Mouse (Mus musculus) B cell, adult 62 days (primary cell): ENCODE results near the gene Stxbp5l. TPM values are rescaled to one million over a fixed set of nuclear protein-coding genes. Genes with fewer than 3 reads are reported as not detected.

Experiments used
- total RNA-seq: library from RNA; stranded (reverse); gene quantifications from 4 replicates; pipeline ENCODE4 v1.2.4, GENCODE M21; 2023

The Stxbp5l gene
- not detected in 4 replicates for total RNA-seq

DNA sequence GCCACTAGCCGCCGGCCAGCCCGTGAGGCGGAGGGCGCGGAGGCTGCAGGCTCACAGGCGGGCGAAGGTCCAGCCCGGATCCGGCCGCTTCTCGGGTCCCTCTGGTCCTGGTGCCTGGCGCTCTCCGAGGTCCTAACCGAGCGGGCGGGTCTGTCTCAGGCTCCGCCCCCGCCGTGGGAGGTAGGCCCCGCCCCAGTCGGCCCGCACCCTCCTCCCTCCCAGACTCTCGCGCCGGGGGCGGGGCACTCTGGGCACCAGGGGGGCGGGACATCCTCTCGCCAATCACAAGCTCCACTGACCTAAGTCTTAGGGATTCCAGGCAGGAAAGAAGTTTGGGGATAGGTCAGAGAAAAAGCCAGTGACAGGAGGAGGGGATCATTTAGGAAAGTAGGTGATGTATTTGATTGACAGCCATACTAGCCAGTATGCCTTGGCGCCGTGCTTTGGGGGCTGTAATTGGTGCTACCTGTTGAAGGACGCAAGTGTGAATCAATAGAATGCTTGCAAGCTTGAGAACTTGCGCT is at the start of gene Stxbp5l:
TSS of gene Stxbp5l (minus strand) at position 142 of the 524 bp plus-strand sequence.

Other genes with a start within 250 kb of the Stxbp5l start
- 15.0 to 16.0 TPM (median 15.6 TPM) in 4 replicates for gene Gtf2e1, start 154.8 kb upstream of the Stxbp5l start, total RNA-seq
- gene Rabl3, start 154.9 kb upstream of the Stxbp5l start, total RNA-seq = 15.1 to 17.6 TPM (median 16.9 TPM) in 4 replicates
- gene Hgd, start 195.2 kb upstream of the Stxbp5l start, total RNA-seq = 0.38 to 1.1 TPM in 2 of 4 replicates, not detected in the others